Mouse (Mus musculus) 416B (cell line): Measurements from ENCODE around the gene Ckap4.
"Not testable (repeated sequence)": the region's sequence is repeated elsewhere in the genome, so short reads cannot be mapped to it uniquely, and the experiment has no call there.

Experiments
- DNase-seq: peaks from one replicate; pipeline ENCODE4 v3.0.0; 2011; ENCODE audit warnings: low read depth

Gene Ckap4

DNA sequence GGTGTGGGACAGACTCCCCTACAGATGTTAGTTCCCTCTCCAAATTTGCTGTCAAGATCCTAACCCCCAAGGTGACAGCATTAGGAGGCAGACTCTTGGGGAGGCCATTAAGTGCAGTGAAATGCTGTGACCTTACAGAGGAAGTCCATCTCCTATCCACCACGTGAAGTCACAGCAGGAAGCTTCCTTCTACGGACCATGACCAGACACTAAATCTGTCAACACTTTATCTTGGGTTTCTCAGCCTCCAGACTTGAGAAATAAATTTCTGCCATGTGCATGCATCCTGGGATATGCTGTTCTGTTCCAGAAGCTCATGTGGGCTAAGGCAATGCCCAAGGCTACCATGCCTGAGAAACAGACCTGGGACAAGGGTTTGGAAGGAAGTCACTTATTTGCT lies 35.0 kb downstream of the Ckap4 start:
- DNase-seq, result no peak

DNA sequence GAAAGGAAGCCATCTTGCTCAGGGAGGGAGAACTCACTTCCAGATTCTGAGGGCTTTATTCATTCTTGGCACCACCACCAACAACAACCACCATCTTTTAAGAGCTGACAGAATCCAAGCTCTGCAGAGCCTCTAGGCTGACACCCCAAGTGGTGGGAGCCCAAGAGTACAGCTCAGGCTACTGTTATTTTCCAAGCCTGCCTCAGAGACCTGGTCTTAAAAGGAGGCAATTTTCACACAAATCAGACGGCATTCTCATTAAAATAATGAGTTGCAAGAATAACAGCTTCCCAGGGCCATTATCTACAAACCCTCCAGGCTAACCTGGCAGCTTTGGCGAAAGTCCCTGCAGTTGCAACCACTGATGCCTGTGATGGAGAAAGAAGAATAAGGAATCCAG lies 37.1 kb downstream of the Ckap4 start:
- no peak for DNase-seq

DNA sequence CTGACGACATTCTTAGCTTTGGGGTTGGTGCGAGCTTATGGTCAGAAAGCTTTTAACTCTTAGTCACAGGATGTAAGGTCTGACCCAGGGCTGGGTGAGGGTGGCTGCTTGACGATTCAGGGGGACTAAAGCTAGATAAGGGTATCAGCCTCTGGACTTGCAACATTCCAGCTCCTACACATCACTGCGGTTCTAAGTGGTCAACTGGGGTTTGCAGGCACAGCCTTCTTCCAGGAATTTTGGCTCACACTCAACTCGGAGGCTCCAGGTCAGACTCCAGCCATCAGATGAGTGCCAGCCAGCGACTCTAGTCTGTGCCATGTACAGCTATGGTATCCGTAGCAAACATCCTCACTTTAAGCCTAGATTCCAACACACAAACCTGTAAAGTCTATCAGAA lies 39.4 kb downstream of the Ckap4 start:
- no peak for DNase-seq

DNA sequence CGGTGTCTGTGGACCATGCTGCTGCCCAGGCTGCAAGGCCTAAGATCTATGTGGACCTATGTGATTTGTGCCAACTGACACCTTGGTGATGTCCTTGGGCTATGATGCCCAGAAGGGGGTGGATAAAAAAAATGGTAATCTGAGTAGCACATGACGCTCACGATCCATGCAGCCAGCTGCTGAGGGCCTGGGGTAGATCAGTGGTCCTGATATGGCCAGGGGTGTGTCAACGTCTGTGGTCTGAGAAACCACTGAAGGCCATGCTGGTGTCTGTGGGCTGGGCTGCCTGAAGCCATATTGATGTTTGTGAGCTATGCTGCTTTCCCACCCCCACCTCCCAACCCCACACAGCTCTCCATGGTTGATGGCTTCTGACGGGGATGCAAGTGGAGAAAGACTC lies 43.7 kb downstream of the Ckap4 start:
- peak; percentile 94 for DNase-seq

DNA sequence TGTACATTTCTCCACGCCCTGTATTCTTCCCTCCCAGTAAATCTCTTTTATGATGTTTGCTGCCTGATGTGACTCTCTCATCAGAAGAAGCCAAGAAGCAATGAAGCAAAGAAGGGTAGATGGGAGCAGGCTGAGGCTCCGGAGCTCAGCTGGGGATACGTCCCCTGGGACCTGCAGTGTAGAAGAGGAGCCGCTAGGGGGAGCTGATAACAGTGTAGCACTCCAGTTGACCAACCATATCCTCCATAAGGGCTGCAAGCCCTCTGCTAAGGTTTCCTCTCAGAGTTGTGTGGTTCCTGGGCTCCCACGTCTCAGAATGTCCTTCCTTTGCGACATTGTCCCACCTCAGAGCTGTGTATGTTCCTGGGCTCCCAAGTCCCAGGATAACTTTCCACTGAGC lies 45.5 kb downstream of the Ckap4 start:
- peak; percentile 73 for DNase-seq

DNA sequence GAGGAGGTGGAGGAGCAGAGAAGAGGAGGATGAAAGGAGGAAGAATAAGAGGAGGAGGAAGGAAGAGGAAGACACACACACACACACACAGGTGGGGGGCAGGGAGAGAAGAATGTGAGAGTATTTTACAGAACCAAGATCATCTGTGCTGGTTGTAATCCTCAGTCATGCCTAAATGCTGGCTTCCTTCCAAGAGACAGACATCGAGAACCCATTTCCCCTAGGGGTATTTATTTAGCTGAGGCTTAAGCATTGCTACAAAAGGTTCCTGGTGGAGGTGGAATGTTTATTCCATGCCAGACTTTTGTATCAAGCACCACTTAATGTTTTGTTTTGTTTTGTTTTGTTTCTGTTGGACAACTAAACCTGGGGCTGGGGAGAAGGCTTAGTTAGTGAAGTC lies 49.2 kb downstream of the Ckap4 start:
- DNase-seq, result peak; percentile 17

DNA sequence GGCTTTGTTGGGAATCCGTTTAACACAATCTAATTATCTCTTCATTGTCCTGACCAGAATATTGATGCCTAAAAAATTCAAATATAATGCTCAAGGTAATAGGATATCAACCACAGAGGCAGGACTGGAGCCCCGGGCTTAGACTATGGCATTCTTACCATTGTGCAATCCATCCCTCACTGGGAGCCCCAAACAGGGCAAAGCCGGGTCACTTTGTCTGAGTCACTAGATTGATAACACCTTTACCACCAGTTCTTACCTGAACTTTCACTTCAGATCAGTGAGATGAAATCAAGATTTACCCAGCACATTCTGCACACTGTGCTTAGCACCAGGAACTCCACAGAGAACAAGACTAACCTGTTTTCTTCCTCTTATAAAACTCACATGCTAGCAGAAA lies 50.3 kb downstream of the Ckap4 start:
- no peak for DNase-seq

DNA sequence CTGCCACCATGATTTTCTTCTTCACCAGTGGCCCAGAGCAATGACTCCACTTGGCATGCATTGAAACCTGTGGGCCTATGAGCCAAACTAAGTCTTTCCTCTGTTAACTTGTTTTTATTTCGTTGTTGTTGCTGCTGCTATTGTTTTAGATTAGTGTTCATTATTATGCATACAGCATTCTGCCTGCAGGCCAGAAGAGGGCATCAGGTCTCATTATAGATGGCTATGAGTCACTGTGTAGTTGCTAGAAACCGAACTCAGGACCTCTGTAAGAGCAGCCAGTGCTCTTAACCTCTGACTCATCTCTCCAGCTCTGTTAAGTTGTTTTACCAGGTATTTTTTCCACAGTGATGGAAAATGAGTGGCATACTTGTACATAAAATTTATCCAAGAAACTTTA lies 50.8 kb downstream of the Ckap4 start:
- peak; percentile 51 for DNase-seq

DNA sequence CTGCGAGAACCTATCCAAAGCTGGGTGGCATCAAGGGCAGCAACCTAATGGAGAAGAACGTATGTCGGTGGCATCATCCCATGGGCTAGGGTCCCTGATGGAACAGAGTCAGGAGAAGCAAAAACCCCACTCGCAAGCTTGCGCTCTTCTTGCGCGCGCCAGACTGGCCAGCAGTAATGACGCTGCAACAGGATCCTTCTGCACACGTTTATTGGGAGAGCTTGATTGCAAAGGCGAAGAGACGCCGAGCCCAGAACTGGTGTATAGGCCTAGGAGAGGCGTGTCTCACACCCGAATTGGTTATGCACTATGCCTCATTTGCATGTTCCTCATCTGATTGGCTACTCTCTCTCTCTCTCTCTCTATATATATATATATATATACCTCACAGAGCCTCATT lies 51.4 kb downstream of the Ckap4 start:
- DNase-seq, result not testable (repeated sequence)

DNA sequence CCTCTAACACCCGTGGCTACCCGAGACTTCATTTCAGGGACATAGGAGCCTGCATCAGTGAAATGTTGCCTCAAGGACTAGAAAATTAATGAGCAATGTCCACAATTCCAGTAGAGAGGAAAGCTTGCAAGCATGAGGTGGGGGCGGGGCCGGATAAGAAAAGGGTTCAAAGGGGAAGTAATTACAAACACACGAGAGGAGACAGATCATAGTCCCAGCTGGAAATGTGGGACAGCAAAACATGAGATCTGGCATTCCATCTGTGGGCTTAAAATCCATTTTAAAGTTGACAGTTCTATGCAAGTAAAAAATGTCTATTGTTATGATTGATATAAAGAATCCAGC lies 52.6 kb downstream of the Ckap4 start:
- DNase-seq, result no peak

DNA sequence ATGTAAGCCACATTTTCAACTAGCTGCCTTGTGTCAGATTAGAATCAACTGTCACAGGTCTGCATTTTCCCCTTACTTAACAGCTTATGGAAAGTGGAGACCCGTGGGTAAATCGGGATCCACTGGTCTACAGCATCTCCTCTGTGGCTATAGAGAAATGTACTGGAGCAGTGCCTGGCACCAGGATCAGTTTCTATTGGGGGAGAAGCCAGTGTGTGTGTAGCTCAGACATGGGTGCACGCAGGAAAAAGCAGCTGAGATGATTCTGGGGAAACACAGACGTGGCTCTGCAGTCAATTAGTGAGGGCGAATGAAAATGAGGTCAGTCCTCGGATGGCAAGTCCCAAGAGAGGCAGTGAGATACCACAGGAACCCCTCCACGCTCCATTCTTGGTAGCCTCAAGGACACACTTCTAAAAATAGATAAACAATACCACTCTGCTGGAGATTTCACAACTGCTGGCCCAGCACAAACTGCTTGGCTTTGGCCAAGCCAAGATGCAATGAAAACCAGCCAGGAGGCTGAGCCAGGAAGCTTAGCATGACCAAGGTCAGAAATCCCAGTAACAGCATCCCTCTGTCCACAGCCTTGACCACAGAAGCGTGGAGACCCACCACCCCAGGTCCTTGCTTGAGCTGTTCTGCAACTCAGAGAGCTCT lies 53.1 kb downstream of the Ckap4 start:
- peak; percentile 84 for DNase-seq

DNA sequence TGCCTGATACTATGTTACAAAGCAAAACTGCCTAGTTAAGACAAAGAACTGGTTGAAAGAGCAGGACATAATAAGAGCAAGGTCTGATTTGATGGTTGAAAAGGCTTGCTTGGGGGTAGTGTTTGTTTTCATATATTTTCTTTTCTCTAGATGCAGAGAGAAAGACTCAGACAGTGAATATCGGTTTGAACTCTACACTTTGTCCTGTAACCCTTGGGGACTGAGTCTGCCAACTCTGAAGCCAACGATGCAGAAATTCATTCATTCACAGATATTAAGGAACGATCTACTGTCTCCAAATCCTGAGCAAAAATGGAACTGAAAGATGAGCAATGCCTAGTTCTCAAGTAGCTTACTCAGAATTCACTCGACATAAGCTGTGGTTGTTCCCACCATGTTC lies 53.7 kb downstream of the Ckap4 start:
- DNase-seq, result no peak

DNA sequence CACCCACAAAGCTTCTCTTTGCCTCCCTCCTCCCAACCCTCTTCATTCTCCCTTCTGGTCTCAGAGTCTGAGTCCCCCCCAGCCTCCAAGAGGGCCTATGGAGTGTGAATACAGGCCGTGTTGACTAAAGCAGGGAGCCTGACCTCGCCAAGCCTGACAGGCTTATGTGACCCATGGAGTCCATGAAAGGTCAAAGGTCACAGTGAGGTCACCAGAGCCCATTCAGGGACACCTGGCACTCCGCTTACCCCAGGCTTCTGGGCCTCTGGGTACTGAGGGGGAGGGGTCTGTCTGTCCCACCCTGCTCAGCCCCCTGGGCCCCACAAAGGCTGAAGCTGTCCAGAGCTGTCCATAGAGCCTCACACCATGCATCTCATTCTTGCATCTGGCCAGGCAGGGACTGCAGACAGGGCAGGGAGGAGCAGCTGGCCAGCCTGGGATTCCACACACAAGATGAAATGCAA lies 56.2 kb downstream of the Ckap4 start:
- no peak for DNase-seq

DNA sequence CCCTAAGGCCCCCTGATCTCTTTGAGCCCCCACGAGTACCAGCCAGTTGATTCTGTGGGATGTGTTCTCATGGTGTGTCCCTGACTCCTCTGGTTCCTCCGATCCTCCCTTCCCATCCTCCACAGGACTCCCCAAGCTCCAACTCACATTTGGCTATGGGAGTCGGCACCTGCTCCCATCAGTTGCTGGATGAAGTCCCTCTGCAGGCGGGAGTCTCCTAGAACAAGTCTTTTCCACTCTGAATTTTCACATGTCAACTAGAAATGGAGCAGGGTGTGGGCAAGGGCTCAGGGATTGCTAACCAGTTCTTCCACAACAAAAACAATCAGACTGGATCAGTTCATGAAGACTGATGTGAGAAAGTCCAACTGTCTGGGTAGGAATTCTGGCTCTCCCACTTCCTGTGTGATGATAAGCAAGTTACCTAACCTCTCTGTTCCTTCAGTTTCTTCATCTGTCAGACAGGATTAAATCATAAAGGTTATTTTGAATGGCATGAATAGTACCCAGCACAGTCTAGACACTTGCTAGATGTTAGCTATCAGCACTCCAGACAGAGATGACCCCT lies 56.7 kb downstream of the Ckap4 start:
- DNase-seq, result no peak
